In the genomic region with DNA sequence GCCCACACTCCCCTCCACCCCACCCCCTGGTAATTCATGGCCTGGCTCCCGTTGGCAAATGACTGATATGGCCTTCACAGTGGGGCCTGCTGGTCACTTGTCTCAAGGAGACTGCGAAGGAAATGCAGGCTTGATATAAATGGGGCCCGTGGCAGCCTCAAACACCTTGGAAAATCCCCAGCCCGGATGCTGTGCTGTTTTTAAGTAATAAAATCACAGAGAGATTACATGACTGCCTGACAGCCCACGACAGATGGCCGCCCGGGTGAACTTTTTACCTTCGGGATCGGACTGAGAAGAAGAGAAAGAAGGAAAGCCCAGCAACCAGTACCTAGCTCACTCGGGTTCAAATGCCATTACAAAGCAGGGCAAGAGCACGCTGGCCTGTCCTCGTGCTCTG, we compare ENCODE assay signal across 14 mouse cellular contexts.
"Had no signal": no experiment of that assay in that cellular context is flagged by ENCODE, and none has a peak within 500 bp of the region (broad histone marks: within the 10 kb centered on the region; RNA-seq: fewer than 3 reads in every experiment).

No protein-coding gene starts in this region.

- H3K4me1 ChIP-seq: liver, embryonic 13.5 days; lung, embryonic 15.5 days; megakaryocyte, embryonic 14.5 days; midbrain, embryonic 15.5 days had no signal

- H3K9me3 ChIP-seq: limb, embryonic 15.5 days; liver, embryonic 13.5 days; lung, embryonic 15.5 days; midbrain, embryonic 15.5 days; neural tube, embryonic 12.5 days had no signal

- H3K9ac ChIP-seq: limb, embryonic 15.5 days; liver, embryonic 13.5 days; liver, postnatal 0 days; lung, embryonic 15.5 days; midbrain, embryonic 15.5 days; neural tube, embryonic 12.5 days had no signal

- ATAC-seq: intestine, embryonic 16.5 days; liver, postnatal 0 days; midbrain, embryonic 15.5 days had no signal

- H3K4me3 ChIP-seq: limb, embryonic 15.5 days; liver, embryonic 13.5 days; lung, embryonic 15.5 days; megakaryocyte, embryonic 14.5 days; midbrain, embryonic 15.5 days; neural tube, embryonic 12.5 days had no signal

- H3K36me3 ChIP-seq: limb, embryonic 15.5 days; liver, embryonic 13.5 days; lung, embryonic 15.5 days; midbrain, embryonic 15.5 days; neural tube, embryonic 12.5 days had no signal

- H3K27ac ChIP-seq: limb, embryonic 15.5 days; liver, embryonic 13.5 days; lung, embryonic 15.5 days; macrophage; midbrain, embryonic 15.5 days; neural tube, embryonic 12.5 days had no signal

- H3K4me2 ChIP-seq: limb, embryonic 15.5 days; liver, embryonic 13.5 days; lung, embryonic 15.5 days; midbrain, embryonic 11.5 days; midbrain, embryonic 15.5 days; neural tube, embryonic 12.5 days had no signal

- H3K27me3 ChIP-seq: liver, embryonic 13.5 days; lung, embryonic 15.5 days; midbrain, embryonic 15.5 days; neural tube, embryonic 12.5 days had no signal

- DNase-seq: left cerebral cortex, postnatal 4 days; liver, embryonic 13.5 days; liver, postnatal 0 days; lung, postnatal 14 days; thymus, adult 18-20 months; thymus, postnatal 14 days had no signal
